Mouse (Mus musculus) limb, embryonic 10.5 days (tissue): ENCODE data around the gene Prdm16. TPM values are rescaled to one million over a fixed set of nuclear protein-coding genes. Genes with fewer than 3 reads are reported as not detected.

ENCODE experiments used
- DNase-seq: peaks from one replicate; pipeline ENCODE4 v3.0.0-alpha.2; 2017; ENCODE audit warnings: low spot score
- H3K27ac ChIP-seq: fragments of 300-500 bp; sonication (generic); 2 replicates; pipeline ENCODE4 v1.5.1; 2016; ENCODE audit warnings: mild to moderate bottlenecking
- H3K27me3 ChIP-seq: fragments of 300-500 bp; sonication (generic); 2 replicates; pipeline ENCODE4 v1.6.1; 2016; ENCODE audit warnings: low read depth, mild to moderate bottlenecking; ENCODE audit not compliant: poor library complexity, severe bottlenecking
- H3K36me3 ChIP-seq: fragments of 300-500 bp; sonication (generic); 2 replicates; pipeline ENCODE4 v1.6.1; 2016; ENCODE audit warnings: mild to moderate bottlenecking, moderate library complexity
- H3K4me1 ChIP-seq: fragments of 300-500 bp; sonication (generic); 2 replicates; pipeline ENCODE4 v1.6.1; 2016
- H3K4me3 ChIP-seq: fragments of 300-500 bp; sonication (generic); 2 replicates; pipeline ENCODE4 v1.5.1; 2016; ENCODE audit warnings: mild to moderate bottlenecking, moderate library complexity
- H3K9me3 ChIP-seq: fragments of 300-500 bp; sonication (generic); replicated peaks from 2 replicates; pipeline ENCODE4 v1.6.1; 2016; ENCODE audit warnings: mild to moderate bottlenecking
- WGBS: fragments of 180-500 bp; shearing (Covaris S2); methylation state at CpG from one replicate; pipeline ENCODE4 v1.1.7; 2016; 5-methylcytosine and 5-hydroxymethylcytosine counted together
- polyA plus RNA-seq: library from polyadenylated mRNA; unstranded; fragments of >200 nt; fragmentation: Nextera tagmentation; extraction: Ambion mirVana; gene quantifications from 2 replicates; pipeline ENCODE4 v1.2.1, GENCODE M21; 2016

The Prdm16 gene
- polyA plus RNA-seq, 1 experiment from 2014 or later, result 93.9 TPM

- Histone ChIP-seq H3K27me3 (peaks cover 19% of the 10 kb centered on the region), H3K9me3 (no peaks in the 10 kb centered on the region), H3K27ac (peak overlapping the region; percentile 66), H3K4me1 (peaks cover 88% of the 10 kb centered on the region), H3K4me3 (no peak overlapping the region), H3K36me3 (no peaks in the 10 kb centered on the region)
- DNase-seq, result no peak
These were observed 23.4 kb upstream of the Prdm16 start for GRCm38 (mm10) chr4:154660025-154660424.

GRCm38 (mm10) chr4:154655134-154655910 lies 18.6 kb upstream of the Prdm16 start:
- no peak for DNase-seq
- H3K4me1 ChIP-seq, result peaks cover 64% of the 10 kb centered on the region
- WGBS, result 81% methylated on average over 15 of the region's 15 CpGs
- no peak overlapping the region for H3K4me3 ChIP-seq
- no peaks in the 10 kb centered on the region for H3K36me3 ChIP-seq
- peak overlapping the region; percentile 59 for H3K27ac ChIP-seq
- no peaks in the 10 kb centered on the region for H3K27me3 ChIP-seq
- no peaks in the 10 kb centered on the region for H3K9me3 ChIP-seq

- Histone ChIP-seq H3K27me3 (peaks cover 4% of the 10 kb centered on the region; the same call in 1 of the 2 replicates), H3K4me1 (peaks cover 54% of the 10 kb centered on the region), H3K4me3 (no peak overlapping the region), H3K9me3 (no peaks in the 10 kb centered on the region), H3K36me3 (no peaks in the 10 kb centered on the region), H3K27ac (peak overlapping the region; percentile 72)
- no peak for DNase-seq
- WGBS, result 17% methylated on average over 5 of the region's 5 CpGs
These were observed 15.8 kb upstream of the Prdm16 start for GRCm38 (mm10) chr4:154652494-154652893.

- Histone ChIP-seq H3K9me3 (no peaks in the 10 kb centered on the region; the same call in 1 of the 2 replicates), H3K4me3 (no peak overlapping the region), H3K27me3 (peaks cover 6% of the 10 kb centered on the region; the same call in 1 of the 2 replicates), H3K4me1 (peaks cover 37% of the 10 kb centered on the region), H3K36me3 (peaks cover 18% of the 10 kb centered on the region), H3K27ac (peak overlapping the region; percentile 65)
- DNase-seq, result no peak
- WGBS, result 73% methylated on average over 19 of the region's 19 CpGs
These were observed 12.5 kb upstream of the Prdm16 start for GRCm38 (mm10) chr4:154649083-154649747.

GRCm38 (mm10) chr4:154642496-154642895 lies 5.8 kb upstream of the Prdm16 start:
- H3K27ac ChIP-seq, result peak overlapping the region; percentile 99
- WGBS, result 2% methylated on average over 6 of the region's 6 CpGs
- peaks cover 70% of the 10 kb centered on the region for H3K4me1 ChIP-seq
- peaks cover 18% of the 10 kb centered on the region for H3K36me3 ChIP-seq
- H3K27me3 ChIP-seq, result peaks cover 65% of the 10 kb centered on the region
- H3K4me3 ChIP-seq, result peak overlapping the region; percentile 97; the same call in 1 of the 2 replicates
- DNase-seq, result no peak
- no peaks in the 10 kb centered on the region; the same call in 1 of the 2 replicates for H3K9me3 ChIP-seq

GRCm38 (mm10) chr4:154641296-154642110 lies 4.8 kb upstream of the Prdm16 start:
- peak overlapping the region; percentile 99 for H3K27ac ChIP-seq
- DNase-seq, result no peak
- peaks cover 73% of the 10 kb centered on the region for H3K4me1 ChIP-seq
- peaks cover 65% of the 10 kb centered on the region for H3K27me3 ChIP-seq
- H3K9me3 ChIP-seq, result no peaks in the 10 kb centered on the region; the same call in 1 of the 2 replicates
- peak overlapping the region; percentile 97 for H3K4me3 ChIP-seq
- H3K36me3 ChIP-seq, result peaks cover 11% of the 10 kb centered on the region
- WGBS, result 2% methylated on average over 32 of the region's 32 CpGs

- Histone ChIP-seq H3K36me3 (peaks cover 7% of the 10 kb centered on the region; the same call in 1 of the 2 replicates), H3K27ac (peak overlapping the region; percentile 99), H3K9me3 (no peaks in the 10 kb centered on the region), H3K4me3 (peak overlapping the region; percentile 97), H3K27me3 (peaks cover 65% of the 10 kb centered on the region), H3K4me1 (peaks cover 77% of the 10 kb centered on the region)
- 3% methylated on average over 20 of the region's 20 CpGs for WGBS
- DNase-seq, result no peak
These were observed 4.0 kb upstream of the Prdm16 start for GRCm38 (mm10) chr4:154640443-154641295.

GRCm38 (mm10) chr4:154639591-154640442 lies 3.1 kb upstream of the Prdm16 start:
- Histone ChIP-seq H3K4me1 (peaks cover 85% of the 10 kb centered on the region), H3K36me3 (peaks cover 9% of the 10 kb centered on the region), H3K9me3 (no peaks in the 10 kb centered on the region), H3K27me3 (peaks cover 67% of the 10 kb centered on the region), H3K4me3 (peak overlapping the region; percentile 97), H3K27ac (peak overlapping the region; percentile 99)
- 2% methylated on average over 13 of the region's 13 CpGs for WGBS
- no peak for DNase-seq

- WGBS, result 2% methylated on average over 7 of the region's 7 CpGs
- H3K4me1 ChIP-seq, result peaks cover 87% of the 10 kb centered on the region
- H3K4me3 ChIP-seq, result peak overlapping the region; percentile 97
- DNase-seq, result peak; percentile 65
- peaks cover 71% of the 10 kb centered on the region for H3K27me3 ChIP-seq
- H3K9me3 ChIP-seq, result no peaks in the 10 kb centered on the region
- peak overlapping the region; percentile 99 for H3K27ac ChIP-seq
- peaks cover 15% of the 10 kb centered on the region for H3K36me3 ChIP-seq
These were observed 2.5 kb upstream of the Prdm16 start for GRCm38 (mm10) chr4:154639126-154639525.

GRCm38 (mm10) chr4:154638320-154638886 lies 1.7 kb upstream of the Prdm16 start:
- H3K9me3 ChIP-seq, result no peaks in the 10 kb centered on the region
- H3K27ac ChIP-seq, result peak overlapping the region; percentile 99
- H3K4me1 ChIP-seq, result peaks cover 87% of the 10 kb centered on the region
- peak; percentile 67 for DNase-seq
- 2% methylated on average over 15 of the region's 15 CpGs for WGBS
- H3K27me3 ChIP-seq, result peaks cover 71% of the 10 kb centered on the region
- H3K36me3 ChIP-seq, result peaks cover 22% of the 10 kb centered on the region
- peak overlapping the region; percentile 97 for H3K4me3 ChIP-seq
